Mouse (Mus musculus): ENCODE data around the gene Tas2r119.

DNA sequence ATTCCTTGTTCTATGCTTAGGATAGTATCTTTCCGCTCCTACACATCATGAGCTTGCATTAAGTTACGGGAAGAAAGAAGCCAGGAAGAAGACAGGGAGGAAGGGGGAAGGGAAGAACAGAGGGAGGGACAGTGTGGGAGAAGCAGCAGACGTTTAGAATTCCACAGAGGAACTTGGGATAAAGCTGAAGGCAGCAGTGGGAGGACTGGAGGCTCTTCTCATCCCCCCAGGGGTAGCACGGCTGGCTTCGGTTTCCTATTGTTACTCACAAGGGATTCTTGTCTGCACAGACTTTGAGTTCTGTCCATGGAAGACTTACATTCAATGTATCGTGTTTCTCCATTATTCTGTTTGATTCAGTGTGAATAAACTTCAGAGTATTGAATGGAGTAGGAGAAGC is 5.3 kb upstream of the Tas2r119 start:
- TF ChIP-seq CTCF (IDR thresholded peaks at IDR 0.05; ENCODE audit: low read depth) (no peak), EP300 (IDR thresholded peaks at IDR 0.05; ENCODE audit: low read depth) (no peak)

Measured in liver, postnatal 0 days (tissue).